Mouse (Mus musculus) ES-E14 (cell line): ENCODE data around the gene Msln.

ENCODE experiments used
- HCFC1 ChIP-seq: IDR thresholded peaks from 2 replicates; pipeline ENCODE4 v1.6.1; 2012; ENCODE audit warnings: low read length, inconsistent platforms, borderline replicate concordance; ENCODE audit not compliant: insufficient read depth
- MAFK ChIP-seq: IDR thresholded peaks from 2 replicates; pipeline ENCODE4 v1.6.1; 2014; ENCODE audit warnings: mild to moderate bottlenecking, low read depth, low read length, inconsistent platforms; ENCODE audit not compliant: insufficient read depth
- ZC3H11A ChIP-seq: IDR thresholded peaks from 2 replicates; pipeline ENCODE4 v1.6.1; 2012; ENCODE audit warnings: low read depth, mild to moderate bottlenecking, inconsistent platforms, low read length, borderline replicate concordance
- ZNF384 ChIP-seq: IDR thresholded peaks from 2 replicates; pipeline ENCODE4 v1.6.1; 2012; ENCODE audit warnings: low read depth, low read length, inconsistent platforms

GRCm38 (mm10) chr17:25761561-25761970 lies 7.4 kb upstream of the Msln start:
- TF ChIP-seq ZNF384 (no peak), HCFC1 (no peak), ZC3H11A (no peak), MAFK (no peak)
